Comparison of ENCODE assay signal across 8 mouse cellular contexts in the genomic region with DNA sequence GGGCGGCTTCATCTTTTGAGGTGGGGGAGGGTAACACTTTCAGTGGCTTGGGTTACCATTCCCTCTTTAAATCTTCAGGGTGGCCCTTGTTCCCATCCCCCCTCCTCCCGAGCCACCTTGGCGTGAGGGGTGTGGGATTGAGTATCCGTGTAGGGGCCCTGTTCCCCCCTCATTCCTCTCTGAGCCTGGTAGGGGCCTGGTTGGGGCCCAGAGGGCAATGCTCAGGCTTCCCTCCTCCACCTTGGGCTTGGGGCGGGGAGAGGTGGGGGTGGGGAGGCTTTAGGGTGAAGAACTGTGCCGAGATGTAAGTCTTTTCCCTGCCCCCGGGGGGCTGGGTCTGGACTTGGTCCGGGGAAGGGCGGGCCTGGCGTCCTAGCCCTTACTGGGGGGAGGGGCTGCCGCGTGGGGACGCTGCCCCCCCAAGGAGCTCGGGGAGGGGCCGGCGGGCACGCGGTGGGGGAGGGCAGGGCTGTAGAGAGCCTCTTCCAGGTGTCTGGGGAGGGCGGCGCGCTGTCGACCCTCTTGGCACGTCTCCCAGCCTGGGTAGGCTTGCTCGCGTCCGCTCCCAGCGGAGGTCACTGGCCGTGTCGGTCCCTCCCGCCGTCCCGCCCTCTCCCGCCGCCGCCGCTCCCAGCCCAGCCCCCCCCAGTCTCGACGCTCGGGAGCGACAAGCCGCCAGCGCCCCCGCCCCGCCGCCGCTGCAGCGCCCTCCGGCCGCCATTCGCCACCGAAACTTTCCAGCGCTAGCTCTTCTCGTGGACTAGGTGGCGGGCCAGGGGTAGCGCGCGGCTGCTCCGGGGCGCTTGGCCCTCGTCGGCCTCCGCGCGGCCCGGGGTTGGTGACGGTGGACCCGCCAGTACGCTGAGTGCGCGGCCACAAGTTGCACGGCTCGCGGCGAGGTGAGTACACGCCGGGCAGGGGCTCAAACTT. TPM values are rescaled to one million over a fixed set of nuclear protein-coding genes. Genes with fewer than 3 reads are reported as not detected.
DNase-seq lines count a peak whose midpoint lies in the region.

A gene (plus strand): TSS at position 643 of the 930 bp plus-strand sequence.

- intact Hi-C loops in left cerebral cortex, postnatal 25 days (cut with DNase I): loop anchor here (2.0 to 10.0 kb wide), 4 partner anchors 72 to 186 kb away; no protein-coding TSS in a partner anchor

- peak; percentile 95 for DNase-seq in ZHBTc4 (ENCODE audit: low read depth, low spot score)
- peak; percentile 33 to 76 for DNase-seq in cerebellum, postnatal 4 days (ENCODE audit: low spot score in 2 of 2)
- DNase-seq in gastrocnemius, postnatal 10 days: peak; percentile 72
- DNase-seq in induced T-regulatory cell, adult 2 months (ENCODE audit: low read depth): peak; percentile 75
- DNase-seq in left cerebral cortex, postnatal 25 days (ENCODE audit: low spot score in 2 of 2): peak; percentile 46 to 55
- peak; percentile 85 for DNase-seq in mesoderm, embryonic 11.5 days (ENCODE audit: low read depth, low spot score)
- DNase-seq in right cerebral cortex, postnatal 36 days (ENCODE audit: low spot score in 2 of 2): peak; percentile 23 to 37
- peak; percentile 90 for DNase-seq in yolk sac, embryonic 10.5 days (ENCODE audit: low spot score)

RNA-seq across cellular contexts. Expression of the gene that starts here (rescaled TPM):
- 10 to 100 TPM; 20.8 to 27.2 TPM for total RNA-seq in gastrocnemius, postnatal 10 days (2021)
- 10 to 100 TPM; 50.7 to 51.2 TPM for total RNA-seq in left cerebral cortex, postnatal 25 days (2021)

Comparison
In these comparisons a context has a peak if more than half of its experiments do, and no peak if none do; other contexts are left out.
1. Peak in every context shown above with its lines: DNase-seq.
2. DNase-seq: peak in every context shown above with its lines; median percentile 95 in ZHBTc4; 90 in yolk sac, embryonic 10.5 days; 85 in mesoderm, embryonic 11.5 days; 75 in induced T-regulatory cell, adult 2 months; 72 in gastrocnemius, postnatal 10 days; 54 in cerebellum, postnatal 4 days; 50 in left cerebral cortex, postnatal 25 days; 30 in right cerebral cortex, postnatal 36 days.